Mouse (Mus musculus) midbrain, embryonic 11.5 days (tissue): ENCODE measurements around the gene Clpx. TPM values are rescaled to one million over a fixed set of nuclear protein-coding genes. Genes with fewer than 3 reads are reported as not detected.
A peak's percentile ranks its signal among the peaks of the same experiment; 100 is the strongest.
"Not testable (repeated sequence)": the region's sequence is repeated elsewhere in the genome, so short reads cannot be mapped to it uniquely, and the experiment has no call there.

Experiments used
- ATAC-seq: fragments of 200-750 bp; cut with Nextera tagmentation; 2 replicates; pipeline ENCODE4 v1.8.0; 2017; ENCODE audit warnings: moderate TSS enrichment, moderate library complexity; ENCODE audit not compliant: low FRiP score
- DNase-seq: peaks from one replicate; pipeline ENCODE4 v3.0.0; 2015; ENCODE audit warnings: low spot score; ENCODE audit errors: missing footprints
- H3K27ac ChIP-seq: fragments of 300-500 bp; sonication (generic); 2 replicates; pipeline ENCODE4 v1.5.1; 2014; ENCODE audit warnings: low read depth, low read length
- H3K27me3 ChIP-seq: fragments of 300-500 bp; sonication (generic); 2 replicates; pipeline ENCODE4 v1.6.1; 2014; ENCODE audit warnings: mild to moderate bottlenecking, low read length, moderate library complexity, mixed read lengths; ENCODE audit not compliant: control insufficient read depth, insufficient read depth
- H3K36me3 ChIP-seq: fragments of 300-500 bp; sonication (generic); 2 replicates; pipeline ENCODE4 v1.6.1; 2014; ENCODE audit warnings: mild to moderate bottlenecking, low read length, moderate library complexity, mixed read lengths; ENCODE audit not compliant: control insufficient read depth, insufficient read depth
- H3K4me1 ChIP-seq: fragments of 300-500 bp; sonication (generic); 2 replicates; pipeline ENCODE4 v1.6.1; 2014; ENCODE audit warnings: low read length; ENCODE audit not compliant: control insufficient read depth, insufficient read depth
- H3K4me2 ChIP-seq: fragments of 300-500 bp; sonication (generic); 2 replicates; pipeline ENCODE4 v1.6.1; 2014; ENCODE audit warnings: mild to moderate bottlenecking, moderate library complexity
- H3K4me3 ChIP-seq: fragments of 300-500 bp; sonication (generic); 2 replicates; pipeline ENCODE4 v1.5.1; 2014; ENCODE audit warnings: low read depth, low read length
- H3K9ac ChIP-seq: fragments of 300-500 bp; sonication (generic); 2 replicates; pipeline ENCODE4 v1.6.1; 2014; ENCODE audit warnings: low read length
- H3K9me3 ChIP-seq: fragments of 300-500 bp; sonication (generic); 2 replicates; pipeline ENCODE4 v1.6.1; 2016; ENCODE audit warnings: low read length; ENCODE audit not compliant: control insufficient read depth
- WGBS: fragments of 180-500 bp; shearing (Covaris S2); extraction: QIAGEN DNeasy Blood & Tissue Kit; methylation state at CpG from one replicate; pipeline ENCODE4 v1.1.7; 2014; 5-methylcytosine and 5-hydroxymethylcytosine counted together
- polyA plus RNA-seq: library from polyadenylated mRNA; unstranded; fragments of >200 nt; fragmentation: Nextera tagmentation; extraction: Ambion mirVana; gene quantifications from 2 replicates; pipeline ENCODE4 v1.2.1, GENCODE M21; 2014

Clpx gene
- polyA plus RNA-seq, 1 experiment from 2014 or later, result 45.8 TPM

DNA sequence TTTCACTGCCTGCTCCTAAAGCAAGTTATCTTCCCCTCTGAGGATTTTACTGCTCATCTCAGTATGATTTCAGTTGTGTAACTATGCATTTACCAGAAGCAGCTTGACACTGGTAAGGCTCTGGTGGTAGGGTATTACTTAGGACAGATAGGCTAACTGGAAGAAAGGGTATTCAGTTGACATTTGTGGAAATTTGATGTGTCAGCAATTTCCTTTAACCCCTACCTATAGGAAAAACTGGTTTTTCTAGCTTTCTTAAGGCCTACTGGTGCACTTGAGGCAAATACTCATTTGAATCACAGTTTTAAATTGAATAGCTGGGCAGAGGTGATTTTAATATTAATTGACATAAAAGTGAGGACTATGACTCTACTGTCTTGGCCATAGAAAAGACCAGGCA is 31.9 kb downstream of the Clpx start:
- Histone ChIP-seq H3K9ac (no peak overlapping the region), H3K27ac (no peak overlapping the region), H3K9me3 (no peaks in the 10 kb centered on the region), H3K27me3 (no peaks in the 10 kb centered on the region), H3K36me3 (peaks cover 10% of the 10 kb centered on the region), H3K4me3 (no peak overlapping the region), H3K4me1 (no peaks in the 10 kb centered on the region), H3K4me2 (no peak overlapping the region)
- no peak for DNase-seq
- ATAC-seq, result no peak

DNA sequence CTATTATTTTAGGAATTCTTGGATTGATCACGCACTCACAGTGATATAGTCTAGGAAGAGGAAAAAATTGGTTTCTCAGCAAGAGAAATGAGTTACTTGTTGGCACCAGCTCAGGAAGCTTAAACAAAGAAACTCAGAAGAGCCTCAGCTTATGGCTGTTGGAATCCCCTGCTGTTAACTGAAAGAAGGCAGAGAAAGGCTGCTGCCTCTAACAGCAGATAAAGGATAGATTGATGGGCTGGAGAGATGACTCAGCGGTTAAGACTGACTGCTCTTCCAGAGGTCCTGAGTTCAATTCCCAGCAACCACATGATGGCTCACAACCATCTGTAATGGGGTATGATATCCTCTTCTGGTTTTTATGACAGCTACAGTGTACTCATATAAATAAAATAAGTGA is 33.3 kb downstream of the Clpx start:
- Histone ChIP-seq H3K27me3 (no peaks in the 10 kb centered on the region), H3K36me3 (peaks cover 10% of the 10 kb centered on the region), H3K27ac (no peak overlapping the region), H3K4me1 (no peaks in the 10 kb centered on the region), H3K9me3 (no peaks in the 10 kb centered on the region), H3K4me2 (no peak overlapping the region), H3K4me3 (no peak overlapping the region), H3K9ac (no peak overlapping the region)
- WGBS, result 95% methylated on average over 2 of the region's 2 CpGs
- ATAC-seq, result no peak
- no peak for DNase-seq

DNA sequence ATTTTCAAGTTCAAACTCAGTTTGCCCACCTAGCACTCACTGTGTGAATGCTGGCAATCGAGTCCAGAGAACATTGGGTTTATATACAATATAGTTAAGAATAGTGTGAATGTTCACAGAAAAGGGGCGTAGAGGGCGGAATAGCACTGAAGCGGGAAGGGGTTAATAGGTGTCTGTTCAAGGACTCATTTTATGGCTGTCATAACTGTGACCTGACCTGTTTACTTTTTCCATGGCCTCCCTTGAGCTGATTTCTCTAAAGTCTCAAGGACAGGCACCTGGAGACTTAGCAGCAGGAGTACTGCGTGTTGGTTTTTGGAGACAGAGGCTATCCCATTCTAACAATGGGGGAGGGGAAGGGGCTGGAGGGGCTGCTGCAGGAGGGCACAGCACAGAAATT is 39.9 kb downstream of the Clpx start:
- DNase-seq (no peak), ATAC-seq (no peak)
- H3K36me3 ChIP-seq, result no peaks in the 10 kb centered on the region
- no peak overlapping the region for H3K27ac ChIP-seq
- no peak overlapping the region for H3K9ac ChIP-seq
- H3K9me3 ChIP-seq, result no peaks in the 10 kb centered on the region
- 91% methylated on average over 5 of the region's 5 CpGs for WGBS
- H3K4me1 ChIP-seq, result no peaks in the 10 kb centered on the region
- H3K4me2 ChIP-seq, result no peak overlapping the region
- no peak overlapping the region for H3K4me3 ChIP-seq
- no peaks in the 10 kb centered on the region for H3K27me3 ChIP-seq

DNA sequence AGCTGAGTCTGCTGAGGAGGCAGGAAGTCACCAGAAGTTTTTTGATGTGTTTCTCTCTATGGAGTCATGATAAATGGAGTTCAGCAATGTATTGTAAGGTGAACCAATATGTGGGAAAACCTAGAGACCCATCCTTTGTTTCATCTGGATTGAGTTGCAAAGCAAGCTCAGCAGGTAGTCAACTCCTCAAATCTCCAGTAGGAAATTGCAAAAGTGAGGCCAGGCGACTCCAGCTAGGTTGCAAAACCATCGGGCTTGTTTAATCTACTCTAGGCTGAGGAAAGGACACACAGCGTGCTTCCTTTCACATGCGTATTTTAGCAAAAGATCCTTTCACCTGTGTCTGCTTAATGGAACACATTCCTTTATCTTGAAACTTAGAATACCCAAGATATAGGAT is 45.1 kb downstream of the Clpx start:
- Histone ChIP-seq H3K4me3 (no peak overlapping the region), H3K27ac (no peak overlapping the region), H3K27me3 (no peaks in the 10 kb centered on the region), H3K4me2 (no peak overlapping the region), H3K9me3 (no peaks in the 10 kb centered on the region), H3K4me1 (no peaks in the 10 kb centered on the region), H3K36me3 (no peaks in the 10 kb centered on the region), H3K9ac (no peak overlapping the region)
- ATAC-seq, result no peak
- DNase-seq, result no peak
- 82% methylated on average over 4 of the region's 4 CpGs for WGBS

DNA sequence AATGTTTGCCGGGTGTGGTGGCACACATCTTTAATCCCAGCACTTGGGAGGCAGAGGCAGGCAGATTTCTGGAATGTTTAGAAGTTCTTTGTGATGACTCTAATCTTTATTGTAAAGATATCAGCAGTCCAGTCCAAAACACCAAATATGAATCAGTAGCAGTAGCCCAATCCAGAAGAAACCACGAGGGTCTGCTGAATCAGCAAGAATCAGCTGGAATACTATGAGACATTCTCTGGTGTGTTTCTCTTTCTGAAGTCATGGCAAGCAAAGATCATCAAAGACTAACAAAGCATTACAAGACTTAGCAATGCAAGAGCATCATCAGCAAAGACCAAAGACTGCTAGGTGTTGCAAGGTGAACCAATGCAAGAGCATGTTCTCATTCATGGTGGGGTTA is 46.4 kb downstream of the Clpx start:
- Histone ChIP-seq H3K27ac (no peak overlapping the region), H3K4me3 (no peak overlapping the region), H3K27me3 (no peaks in the 10 kb centered on the region), H3K36me3 (no peaks in the 10 kb centered on the region), H3K4me2 (no peak overlapping the region), H3K4me1 (no peaks in the 10 kb centered on the region), H3K9ac (no peak overlapping the region), H3K9me3 (no peaks in the 10 kb centered on the region)
- no peak for DNase-seq
- no peak for ATAC-seq
- WGBS, result 88% methylated on average over 2 of the region's 2 CpGs

DNA sequence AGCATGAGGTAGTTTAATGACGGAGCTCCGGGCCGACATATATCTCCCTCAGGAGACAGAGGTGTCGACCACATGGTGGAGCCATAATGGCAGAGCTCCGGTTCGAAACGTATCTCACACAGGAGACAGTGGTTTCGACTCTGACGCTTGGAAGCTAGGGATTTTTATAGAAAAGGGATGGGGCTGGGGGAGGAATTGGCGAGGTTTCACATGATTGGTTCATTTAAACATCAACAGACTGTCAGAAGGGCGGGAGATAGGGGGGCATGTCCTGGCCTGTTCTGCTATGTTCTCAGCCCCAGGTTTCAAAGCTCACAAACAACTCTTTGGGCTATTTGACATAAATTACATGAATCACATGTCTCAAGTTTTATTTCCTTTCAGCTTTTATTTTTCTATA is 51.4 kb downstream of the Clpx start:
- DNase-seq, H3K9me3 ChIP-seq, H3K27me3 ChIP-seq, H3K36me3 ChIP-seq: not testable (repeated sequence)
- WGBS, result 75% methylated on average over 11 of the region's 11 CpGs
- peak overlapping the region; percentile 93 for H3K9ac ChIP-seq
- peaks cover 11% of the 10 kb centered on the region for H3K4me1 ChIP-seq
- H3K4me3 ChIP-seq, result peak overlapping the region; percentile 99
- H3K4me2 ChIP-seq, result peak overlapping the region; percentile 89
- H3K27ac ChIP-seq, result peak overlapping the region; percentile 81; the same call in 1 of the 2 replicates
- peak; percentile 38; the same call in 1 of the 2 replicates for ATAC-seq

DNA sequence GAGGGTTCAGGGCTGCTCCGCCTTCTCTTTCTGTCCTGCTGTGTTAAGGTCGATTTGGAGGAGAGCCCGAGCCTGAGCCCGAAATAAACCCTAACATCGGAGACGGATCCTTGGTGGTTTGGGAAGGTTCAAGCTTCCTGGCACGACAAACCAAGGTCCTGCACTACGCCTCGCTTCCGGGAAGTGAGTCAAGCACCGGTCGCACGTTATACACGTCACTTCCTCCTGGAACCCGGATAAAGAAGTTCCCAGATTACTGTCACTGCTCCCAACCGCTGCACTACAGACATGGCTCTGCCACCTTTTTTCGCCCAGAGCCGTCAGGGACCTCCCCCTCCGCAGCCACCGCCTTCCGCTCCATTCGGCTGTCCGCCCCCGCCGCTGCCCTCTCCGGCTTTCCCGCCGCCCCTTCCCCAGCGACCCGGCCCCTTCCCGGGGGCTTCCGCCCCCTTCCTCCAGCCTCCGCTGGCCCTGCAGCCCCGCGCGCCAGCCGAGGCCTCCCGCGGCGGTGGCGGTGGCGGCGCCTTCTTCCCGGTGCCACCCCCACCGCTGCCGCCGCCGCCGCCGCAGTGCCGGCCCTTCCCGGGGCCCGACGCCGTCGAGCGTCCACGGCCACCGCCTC is 51.9 kb downstream of the Clpx start, which contains the start of gene Pdcd7:
Gene Pdcd7, plus strand, starts transcription at position 251 of the 622 bp plus-strand sequence.
- H3K4me2 ChIP-seq, result peak within 1 kb of the TSS; percentile 89
- ATAC-seq (peak; percentile 96), DNase-seq (peak; percentile 99)
- peak within 1 kb of the TSS; percentile 93 for H3K9ac ChIP-seq
- H3K9me3 ChIP-seq, result no peaks in the 10 kb centered on the region
- H3K4me3 ChIP-seq, result peak within 1 kb of the TSS; percentile 99
- 1% methylated on average over 49 of the region's 59 CpGs for WGBS
- peak within 1 kb of the TSS; percentile 81 for H3K27ac ChIP-seq
- H3K36me3 ChIP-seq, result no peaks in the 10 kb centered on the region
- peaks cover 11% of the 10 kb centered on the region for H3K4me1 ChIP-seq
- no peaks in the 10 kb centered on the region for H3K27me3 ChIP-seq

DNA sequence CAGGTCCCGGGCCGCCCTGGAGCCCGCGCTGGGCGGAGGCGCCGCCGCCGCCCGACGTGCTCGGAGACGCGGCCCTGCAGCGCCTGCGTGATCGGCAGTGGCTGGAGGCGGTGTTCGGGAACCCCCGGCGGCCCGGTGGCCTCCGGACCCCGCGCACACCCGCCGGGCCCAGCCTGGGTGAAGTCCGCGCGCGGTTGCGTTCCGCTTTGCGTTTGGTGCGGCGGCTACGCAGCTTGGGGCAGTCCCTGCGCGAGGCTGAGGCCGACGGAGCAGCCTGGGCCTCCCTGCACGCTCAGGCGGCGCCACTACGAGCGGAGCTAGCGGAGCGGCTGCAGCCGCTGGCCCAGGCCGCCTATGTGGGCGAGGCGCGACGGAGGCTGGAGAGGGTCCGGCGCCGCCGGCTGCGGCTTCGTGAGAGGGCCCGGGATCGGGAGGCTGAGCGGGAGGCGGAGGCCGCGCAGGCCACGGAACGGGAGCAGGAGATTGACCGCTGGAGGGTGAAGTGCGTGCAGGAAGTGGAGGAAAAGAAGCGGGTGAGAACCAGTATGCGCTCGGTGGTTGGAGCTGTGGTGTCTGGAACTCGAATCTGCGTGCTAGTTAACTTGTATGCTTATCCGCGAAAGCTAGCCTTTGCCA is 52.5 kb downstream of the Clpx start:
- ATAC-seq (peak; percentile 52; the same call in 1 of the 2 replicates), DNase-seq (peak; percentile 93)
- Histone ChIP-seq H3K27me3 (no peaks in the 10 kb centered on the region), H3K9ac (peak overlapping the region; percentile 93), H3K4me2 (peak overlapping the region; percentile 89), H3K27ac (peak overlapping the region; percentile 81), H3K4me1 (peaks cover 11% of the 10 kb centered on the region), H3K4me3 (peak overlapping the region; percentile 99), H3K9me3 (no peaks in the 10 kb centered on the region), H3K36me3 (no peaks in the 10 kb centered on the region)
- under 1% methylated on average over 76 of the region's 77 CpGs for WGBS

DNA sequence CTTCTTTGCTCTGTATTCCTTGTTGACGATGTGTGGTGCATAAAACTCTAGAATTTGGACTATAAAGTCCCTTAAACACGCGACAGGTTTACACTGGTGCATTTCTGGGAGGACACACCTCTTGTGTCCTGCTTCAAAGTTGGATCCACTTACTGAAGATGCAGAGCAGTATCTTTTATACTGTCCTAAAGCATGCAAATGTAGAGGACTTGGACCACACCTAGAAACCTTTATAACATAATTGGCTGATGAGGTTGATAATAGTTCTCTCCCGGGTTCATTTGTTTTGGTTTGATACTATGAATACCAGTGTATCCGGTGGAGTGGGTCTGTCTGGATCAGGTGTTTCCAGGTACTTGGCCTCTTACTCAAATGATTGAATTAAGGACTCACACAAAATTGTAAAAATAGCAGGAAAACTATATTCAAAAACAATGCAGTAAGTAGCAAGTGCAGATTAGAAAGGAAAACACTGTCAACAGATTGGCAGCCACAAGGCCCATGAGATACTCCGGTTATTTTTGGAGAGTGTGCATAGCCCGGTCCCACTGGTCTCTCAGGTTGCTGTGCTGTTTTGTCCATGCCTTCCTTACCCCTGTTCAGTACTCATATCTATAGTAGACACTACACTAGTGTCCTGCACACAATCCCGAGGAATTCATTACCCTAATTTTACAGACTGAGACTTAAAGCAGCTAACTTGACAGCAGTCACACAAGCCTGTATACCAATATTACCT is 53.2 kb downstream of the Clpx start:
- Histone ChIP-seq H3K4me1 (peaks cover 11% of the 10 kb centered on the region), H3K27me3 (no peaks in the 10 kb centered on the region), H3K9ac (peak overlapping the region; percentile 93), H3K9me3 (no peaks in the 10 kb centered on the region), H3K4me3 (peak overlapping the region; percentile 99), H3K27ac (no peak overlapping the region), H3K4me2 (peak overlapping the region; percentile 89), H3K36me3 (no peaks in the 10 kb centered on the region)
- DNase-seq, result no peak
- no peak for ATAC-seq
- WGBS, result 52% methylated on average over 8 of the region's 8 CpGs
